Mouse (Mus musculus): Measurements from ENCODE around the gene Efna2.
"Not testable (repeated sequence)": the region's sequence is repeated elsewhere in the genome, so short reads cannot be mapped to it uniquely, and the experiment has no call there.

Efna2 gene

DNA sequence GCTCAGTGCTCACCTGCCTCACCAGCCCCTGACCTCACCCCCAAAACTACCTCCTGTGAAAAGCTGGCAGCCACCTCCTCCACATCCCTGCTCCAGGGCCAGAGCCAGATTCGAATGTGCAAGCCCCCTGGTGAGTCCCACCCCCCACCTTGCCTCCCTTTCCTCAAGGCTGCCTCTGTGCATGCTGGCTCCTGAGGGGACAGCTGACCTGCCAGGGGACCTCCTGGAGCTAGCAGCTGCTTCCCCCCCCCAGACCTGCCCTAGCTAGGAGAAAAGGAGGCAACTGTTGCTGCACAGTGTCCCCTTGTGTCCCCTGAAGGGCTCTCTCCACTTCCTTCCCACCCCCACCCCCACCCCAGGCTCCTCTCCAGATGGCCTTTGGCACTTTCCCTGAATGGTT, 24.0 kb upstream of the Efna2 start:
- no peak for DNase-seq (ENCODE audit: low read depth, low spot score)

- DNase-seq (ENCODE audit: low read depth, low spot score): no peak
Observed at GRCm38 (mm10) chr10:80156002-80156751, 23.1 kb upstream of the Efna2 start.

- no peak for DNase-seq (ENCODE audit: low read depth, low spot score)
Observed at GRCm38 (mm10) chr10:80156752-80157053, 22.6 kb upstream of the Efna2 start.

GRCm38 (mm10) chr10:80157141-80157929, 21.9 kb upstream of the Efna2 start:
- no peak for DNase-seq (ENCODE audit: low read depth, low spot score)

DNA sequence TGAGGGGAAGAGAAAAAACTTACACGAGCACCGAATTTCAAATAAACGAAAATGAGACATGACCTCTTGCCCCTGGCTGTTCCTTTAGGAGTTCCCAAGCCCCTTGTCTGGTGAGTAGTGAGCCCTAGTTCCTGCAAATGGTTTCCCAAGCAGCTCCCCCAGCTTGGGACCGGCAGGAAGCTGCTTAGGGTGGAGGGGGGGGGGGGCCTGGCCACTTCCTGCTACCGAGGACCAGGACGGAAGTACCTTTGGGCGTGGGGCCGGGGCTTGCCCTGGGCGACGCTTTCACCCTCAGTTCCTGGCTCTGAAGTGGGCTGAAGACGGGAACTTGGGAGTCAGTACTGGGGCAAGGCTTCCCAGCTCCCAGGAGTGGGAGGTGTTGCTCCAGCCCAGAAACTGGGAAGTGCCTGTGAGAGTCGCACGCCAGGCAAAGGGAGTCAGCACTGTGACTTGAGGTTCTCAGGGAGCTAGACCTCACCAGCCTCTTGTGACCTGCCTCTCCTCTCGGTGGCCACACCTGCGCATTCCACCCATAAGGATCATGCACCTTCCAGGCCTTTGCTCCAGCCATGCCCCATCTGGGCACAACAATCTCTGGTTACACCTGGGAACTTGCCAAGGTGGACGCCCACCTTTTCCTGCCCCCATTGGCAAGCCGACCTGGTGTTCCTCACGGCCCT, 20.8 kb upstream of the Efna2 start:
- peak; percentile 85 for DNase-seq (ENCODE audit: low read depth, low spot score)

GRCm38 (mm10) chr10:80159021-80159560, 20.2 kb upstream of the Efna2 start:
- peak; percentile 75 for DNase-seq (ENCODE audit: low read depth, low spot score)

DNA sequence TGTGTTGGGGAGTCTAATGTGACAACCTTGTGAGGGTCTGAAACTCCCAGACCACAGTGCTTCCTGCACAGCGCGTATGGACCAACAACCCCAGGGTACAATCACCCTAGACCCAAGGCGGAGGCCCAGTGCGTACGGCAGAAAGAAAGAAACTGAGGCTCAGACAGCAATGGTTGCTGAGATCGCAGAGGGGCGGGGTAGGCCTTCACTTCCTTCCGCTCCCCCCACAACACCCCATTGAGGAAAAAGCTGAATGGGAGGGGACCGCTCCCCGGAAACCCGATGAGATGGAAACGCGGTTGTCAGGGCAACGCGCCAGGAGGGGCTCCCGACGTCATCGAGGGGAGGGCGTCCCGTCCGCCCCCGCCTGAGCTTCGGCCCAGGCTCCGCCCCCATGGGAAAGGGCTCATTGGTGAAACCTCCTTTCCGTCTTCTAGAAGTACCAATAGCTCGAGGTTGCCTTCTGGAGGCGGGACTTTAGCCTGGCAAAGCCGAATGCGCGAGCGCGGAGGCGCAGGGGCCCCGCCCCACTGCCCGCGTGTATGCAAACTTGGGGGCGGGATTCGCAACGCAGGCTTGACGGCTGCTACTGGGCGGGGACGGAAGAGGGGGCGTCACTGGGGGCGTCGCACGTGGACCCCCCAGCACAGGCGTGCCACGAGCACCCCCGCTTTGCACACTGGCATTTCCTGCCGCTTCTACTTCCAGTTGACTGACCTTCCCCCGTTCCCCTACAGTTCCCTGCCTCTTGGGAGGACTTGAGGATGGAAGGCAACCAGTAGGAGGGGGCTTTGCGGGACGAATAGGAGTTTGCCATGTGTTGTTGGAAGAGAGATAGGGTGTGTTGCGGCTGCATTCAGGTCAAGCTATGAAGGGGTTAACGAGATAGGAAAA, 19.5 kb upstream of the Efna2 start:
- peak; percentile 100 for DNase-seq (ENCODE audit: low read depth, low spot score)

GRCm38 (mm10) chr10:80160455-80161371, 18.6 kb upstream of the Efna2 start:
- DNase-seq (ENCODE audit: low read depth, low spot score): peak; percentile 66

GRCm38 (mm10) chr10:80161522-80162242, 17.6 kb upstream of the Efna2 start:
- DNase-seq (ENCODE audit: low read depth, low spot score): peak; percentile 30

DNA sequence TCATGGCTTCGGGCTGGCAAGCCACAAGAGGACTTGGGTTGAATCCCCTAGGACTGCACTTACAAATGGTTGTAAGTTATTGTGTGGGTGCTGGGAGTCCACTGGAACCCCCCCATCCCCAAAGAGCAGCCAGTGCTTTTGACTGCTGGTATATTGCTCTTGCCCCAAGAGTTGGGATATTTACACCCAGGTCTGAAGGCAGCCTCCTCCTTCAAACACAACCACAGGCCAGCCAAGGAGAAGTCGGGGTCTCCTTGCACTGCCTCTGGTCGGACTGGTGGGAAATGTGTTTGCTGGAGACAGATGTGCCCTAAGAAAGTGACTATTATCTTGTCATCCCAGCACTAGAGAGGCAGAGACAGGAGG, 17.1 kb upstream of the Efna2 start:
- DNase-seq (ENCODE audit: low read depth, low spot score): no peak

GRCm38 (mm10) chr10:80162716-80163299, 16.5 kb upstream of the Efna2 start:
- DNase-seq (ENCODE audit: low read depth, low spot score): no peak

GRCm38 (mm10) chr10:80163721-80164120, 15.6 kb upstream of the Efna2 start:
- no peak for DNase-seq (ENCODE audit: low read depth, low spot score)

GRCm38 (mm10) chr10:80164161-80164997, 14.9 kb upstream of the Efna2 start:
- DNase-seq (ENCODE audit: low read depth, low spot score): no peak

GRCm38 (mm10) chr10:80164998-80165344, 14.3 kb upstream of the Efna2 start:
- peak; percentile 94 for DNase-seq (ENCODE audit: low read depth, low spot score)

DNA sequence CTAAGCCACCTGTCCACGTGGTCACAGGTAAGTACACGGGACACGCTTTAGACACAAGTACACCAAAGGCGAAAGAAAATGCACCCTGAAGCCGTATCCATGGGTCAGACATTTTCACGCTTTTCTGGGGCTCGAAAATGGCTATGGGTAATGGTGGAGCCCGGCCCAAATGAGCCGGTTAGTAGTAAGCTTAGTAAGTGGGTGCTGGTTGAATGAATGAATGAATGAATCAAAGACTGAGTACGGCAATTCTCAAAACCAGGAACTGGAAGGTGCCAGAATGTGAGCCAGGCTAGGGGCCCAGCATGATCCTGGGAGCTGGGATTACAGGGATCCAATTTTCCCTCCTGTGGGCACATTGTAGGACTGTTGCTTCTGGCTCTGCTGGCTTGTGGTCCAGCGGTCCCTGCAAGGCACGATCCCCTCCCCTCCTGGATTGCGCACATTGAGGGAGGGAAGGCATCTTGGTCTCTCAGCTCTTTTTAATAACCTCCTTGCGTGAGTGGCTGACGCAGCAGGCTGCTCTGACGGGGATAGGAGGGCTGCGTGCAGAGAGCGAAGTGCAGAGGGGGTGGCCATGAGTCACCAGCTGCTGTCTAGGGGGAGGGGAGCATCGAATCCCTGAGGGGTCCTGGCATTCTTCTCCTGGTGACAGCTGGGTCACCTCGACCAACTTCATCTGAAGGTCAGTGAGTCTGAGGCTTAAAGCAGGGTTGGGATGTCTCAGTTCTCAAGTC, 13.7 kb upstream of the Efna2 start, which contains the start of gene Cirbp:
Gene Cirbp, plus strand, starts transcription at position 594 of the 737 bp plus-strand sequence.
- DNase-seq (ENCODE audit: low read depth, low spot score): peak; percentile 20

DNA sequence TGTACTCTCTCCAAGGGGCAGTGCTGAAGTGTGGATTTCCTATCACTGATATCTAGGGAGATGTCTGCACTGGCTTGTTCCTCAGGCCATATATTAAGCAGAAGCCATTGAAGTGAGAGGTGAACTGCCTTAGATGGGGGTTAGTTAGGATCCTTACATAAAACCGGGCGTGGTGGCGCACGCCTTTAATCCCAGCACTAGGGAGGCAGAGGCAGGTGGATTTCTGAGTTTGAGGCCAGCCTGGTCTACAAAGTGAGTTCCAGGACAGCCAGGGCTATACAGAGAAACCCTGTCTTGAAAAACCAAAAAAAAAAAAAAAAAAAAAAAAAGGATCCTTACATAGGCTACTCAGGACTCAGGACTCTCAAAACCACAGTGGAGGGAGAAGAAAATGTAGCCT, 13.1 kb upstream of the Efna2 start:
- DNase-seq (ENCODE audit: low read depth, low spot score): not testable (repeated sequence)

- peak; percentile 99 for DNase-seq (ENCODE audit: low read depth, low spot score)
Observed at GRCm38 (mm10) chr10:80167460-80168037, 11.7 kb upstream of the Efna2 start.

Data from CD4-positive, CD25-positive, alpha-beta regulatory T cell, adult 2 months (primary cell).